Mouse (Mus musculus): ENCODE results near the gene Rab9b. TPM values are rescaled to one million over a fixed set of nuclear protein-coding genes. Genes with fewer than 3 reads are reported as not detected.

Gene Rab9b
- 1 to 10 TPM in 1 of 4 experiments, under 1 TPM in 3; 0.49 to 1.1 (median 0.69) TPM for total RNA-seq (2022)

GRCm38 (mm10) chrX:136868061-136869040, at the start of gene Rab9b:
Gene Rab9b, minus strand, starts transcription at chrX:136868755.
- DNase-seq = peak; percentile 1

DNA sequence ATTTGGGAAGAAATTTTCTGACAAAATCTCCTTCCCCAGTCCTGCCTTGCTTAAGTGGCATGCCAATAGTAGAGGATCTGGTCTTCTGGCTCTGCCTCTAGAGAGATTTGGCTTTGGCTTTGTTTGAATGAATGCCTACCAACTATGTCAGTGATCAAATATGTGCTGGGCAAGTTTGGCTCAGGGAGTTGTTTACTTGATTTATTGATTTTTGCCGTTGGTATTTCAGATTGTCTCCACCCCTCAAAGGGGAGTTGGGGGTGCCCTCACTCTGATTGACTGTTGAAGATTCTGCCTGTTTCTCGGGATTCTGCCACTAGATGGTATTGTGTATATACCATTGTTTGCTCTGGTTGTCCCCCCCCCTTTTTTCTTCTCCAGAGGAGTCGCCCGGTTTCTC, 35.8 kb upstream of the Rab9b start:
- DNase-seq = no peak

GRCm38 (mm10) chrX:136895757-136896156, 27.2 kb upstream of the Rab9b start:
- no peak for DNase-seq

DNA sequence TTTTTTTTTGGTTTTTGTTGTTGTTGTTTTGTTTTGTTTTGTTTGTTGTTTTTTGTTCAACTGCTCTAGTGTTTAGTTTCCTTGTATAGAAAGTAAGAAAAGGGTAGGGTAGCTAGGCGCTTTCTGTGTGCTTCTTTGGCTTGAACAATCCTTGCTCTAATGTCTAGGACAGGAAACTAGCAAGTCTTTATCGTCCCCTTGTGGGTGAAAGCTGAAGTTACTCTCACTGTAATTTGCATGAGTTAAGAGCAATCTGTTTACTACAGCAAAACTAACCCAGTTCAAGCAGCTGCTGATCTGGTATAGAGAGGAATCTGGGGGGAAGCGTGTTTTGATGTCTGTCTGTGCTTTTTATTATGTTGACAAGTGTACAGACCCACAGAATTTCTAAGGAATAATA, 18.3 kb downstream of the Rab9b start:
- DNase-seq = no peak

DNA sequence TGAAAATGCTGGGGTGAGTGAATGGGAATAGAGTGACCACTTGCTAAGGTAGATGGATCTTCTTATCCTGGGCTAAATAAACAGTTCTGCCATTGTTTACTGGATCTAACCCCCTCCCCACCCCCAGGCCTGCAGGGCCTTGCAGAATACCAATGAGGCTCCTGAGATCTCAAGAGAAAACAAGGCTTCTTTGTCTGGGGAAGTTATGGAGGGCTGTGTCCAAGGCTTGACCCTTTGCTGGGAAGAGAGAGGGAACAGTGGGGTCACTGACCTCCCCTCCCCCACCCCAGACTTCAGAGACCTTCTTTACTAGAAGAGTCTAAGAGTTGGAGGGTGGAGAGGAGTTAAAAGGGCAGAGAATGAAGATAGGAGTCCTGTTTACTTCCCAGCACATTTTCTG, 39.9 kb downstream of the Rab9b start:
- no peak for DNase-seq

GRCm38 (mm10) chrX:136825016-136825415, 43.5 kb downstream of the Rab9b start:
- DNase-seq = no peak

- no peak for DNase-seq
Measured at GRCm38 (mm10) chrX:136822371-136822770, 46.2 kb downstream of the Rab9b start, which contains the start of gene Plp1. Gene Plp1, plus strand, starts transcription at chrX:136822671.

GRCm38 (mm10) chrX:136820250-136820649, 48.3 kb downstream of the Rab9b start:
- peak; percentile 35 for DNase-seq

DNA sequence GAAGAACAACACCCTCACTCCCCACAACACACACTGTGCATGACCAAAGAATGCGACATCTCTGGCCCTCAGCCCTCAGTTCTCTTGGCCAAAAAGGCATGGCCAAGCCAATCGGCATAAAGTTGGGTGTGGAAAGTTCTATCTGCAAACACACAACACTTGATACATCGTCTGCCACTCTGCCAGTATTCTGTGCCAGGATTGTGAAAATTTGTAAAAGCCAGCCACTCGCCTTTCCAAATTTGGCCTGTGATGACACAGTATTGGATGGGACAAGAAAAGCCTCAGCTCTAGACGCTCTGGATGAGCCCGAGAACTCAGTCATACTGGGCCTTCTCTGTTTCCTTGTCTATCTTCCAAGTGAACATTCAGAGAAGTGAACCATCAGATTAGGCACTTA, 48.8 kb downstream of the Rab9b start:
- DNase-seq = no peak

Other genes with a start within 250 kb of the Rab9b start
- 10 to 100 TPM in 2 of 4 experiments, 1 to 10 TPM in 2; 9.2 to 13.4 (median 11.3) TPM for gene Tceal1, start 160.8 kb downstream of the Rab9b start, total RNA-seq (2022)
- gene Morf4l2, start 125.1 kb downstream of the Rab9b start, total RNA-seq (2022) = 100 to 1,000 TPM; 290 to 312 (median 296) TPM
- under 1 TPM in 1 of 4 experiments, not detected in 3; 0.18 TPM for gene Glra4, start 88.6 kb downstream of the Rab9b start, total RNA-seq (2022)
- gene Plp1, start 46.1 kb downstream of the Rab9b start, total RNA-seq (2022) = 1 to 10 TPM; 5.4 to 8.0 (median 6.9) TPM
- gene H2bfm, start 58.6 kb upstream of the Rab9b start, total RNA-seq (2022) = not detected
- 10 to 100 TPM; 14.3 to 23.8 (median 18.6) TPM for gene Tmsb15b2, start 106.7 kb upstream of the Rab9b start, total RNA-seq (2022)
- gene Tmsb15l, start 108.1 kb upstream of the Rab9b start, total RNA-seq (2022) = 1 to 10 TPM; 1.2 to 2.6 (median 2.2) TPM
- gene Tmsb15b1, start 108.1 kb upstream of the Rab9b start, total RNA-seq (2022) = 1 to 10 TPM; 1.0 to 9.8 (median 5.8) TPM
- 10 to 100 TPM; 16.7 to 29.0 (median 22.0) TPM for gene Zcchc18, start 124.4 kb upstream of the Rab9b start, total RNA-seq (2022)
- 10 to 100 TPM in 1 of 4 experiments, 1 to 10 TPM in 3; 6.6 to 12.0 (median 9.0) TPM for gene Slc25a53, start 169.5 kb upstream of the Rab9b start, total RNA-seq (2022)
- 1 to 10 TPM; 6.4 to 8.3 (median 7.2) TPM for gene Fam199x, start 180.8 kb upstream of the Rab9b start, total RNA-seq (2022)